Mouse (Mus musculus): ENCODE results near the gene Ttc30a1.

- TF ChIP-seq CTCF (IDR thresholded peaks at IDR 0.05; ENCODE audit: low read depth), result peak; percentile 50; the same call in 1 of the 2 replicates
- no peak for TF ChIP-seq EP300 (IDR thresholded peaks at IDR 0.05; ENCODE audit: low read depth)
These were observed 16.8 kb downstream of the Ttc30a1 start for GRCm38 (mm10) chr2:75964972-75965371.

All from liver, embryonic 14.5 days (tissue).